Mouse (Mus musculus) heart, adult 2 months (tissue): ENCODE data around the gene Txnrd1. TPM values are rescaled to one million over a fixed set of nuclear protein-coding genes. Genes with fewer than 3 reads are reported as not detected.
A peak's percentile ranks its signal among the peaks of the same experiment; 100 is the strongest.

Experiments used
- DNase-seq, 2 experiments: peaks; one replicate each; pipeline ENCODE4 v3.0.0; 2021
- H3K27ac ChIP-seq: fragments of 200-600 bp; 2 replicates; pipeline ENCODE4 v1.8.1; 2022
- H3K27me3 ChIP-seq: fragments of 200-500 bp; 2 replicates; pipeline ENCODE4 v1.6.1; 2012; ENCODE audit warnings: mild to moderate bottlenecking, low read length, inconsistent platforms, mixed read lengths; ENCODE audit not compliant: control insufficient read depth, insufficient read depth
- H3K36me3 ChIP-seq: fragments of 200-500 bp; 2 replicates; pipeline ENCODE4 v1.6.1; 2012; ENCODE audit warnings: low read length, inconsistent platforms; ENCODE audit not compliant: control insufficient read depth, insufficient read depth
- H3K4me1 ChIP-seq: fragments of 200-500 bp; 2 replicates; pipeline ENCODE4 v1.6.1; 2011; ENCODE audit warnings: low read length; ENCODE audit not compliant: control insufficient read depth, insufficient read depth
- H3K4me3 ChIP-seq: fragments of 200-600 bp; 2 replicates; pipeline ENCODE4 v1.8.1; 2022
- H3K79me2 ChIP-seq: fragments of 200-500 bp; replicated peaks from 2 replicates; pipeline ENCODE4 v1.6.1; 2012; ENCODE audit warnings: mild to moderate bottlenecking, inconsistent platforms, low read length, moderate library complexity, mixed read lengths; ENCODE audit not compliant: control insufficient read depth, insufficient read depth
- H3K9ac ChIP-seq: fragments of 200-500 bp; 2 replicates; pipeline ENCODE4 v1.6.1; 2012; ENCODE audit warnings: low read depth, mild to moderate bottlenecking, control low read depth, inconsistent platforms, low read length, mixed read lengths
- CTCF ChIP-seq: fragments of 200-600 bp; IDR thresholded peaks from 2 replicates; pipeline ENCODE4 v1.8.1; 2022; ENCODE audit warnings: antibody characterized with exemption, mild to moderate bottlenecking, moderate library complexity
- EP300 ChIP-seq: fragments of 200-500 bp; IDR thresholded peaks from 2 replicates; pipeline ENCODE4 v1.6.1; 2011; ENCODE audit warnings: low read depth, low read length, control low read depth; ENCODE audit not compliant: insufficient read depth
- POLR2A ChIP-seq: fragments of 200-500 bp; IDR thresholded peaks from 2 replicates; pipeline ENCODE4 v1.6.1; 2011; ENCODE audit warnings: mild to moderate bottlenecking, low read depth, low read length, control low read depth; ENCODE audit not compliant: insufficient read depth
- WGBS: fragments of 180-500 bp; shearing (Covaris S2); methylation state at CpG from one replicate; pipeline ENCODE4 v1.1.7; 2018; 5-methylcytosine and 5-hydroxymethylcytosine counted together
- intact Hi-C: fragments of 180-260 bp; cut with DNase I; formaldehyde crosslinking; loops from one replicate; pipeline ENCODE4 v1.15.1; 2025
- polyA plus RNA-seq: library from polyadenylated mRNA; depleted of rRNA; stranded (reverse); fragments of >200 nt; gene quantifications from 2 replicates; pipeline ENCODE4 v1.2.3, GENCODE M21; 2012
- total RNA-seq, 2 experiments: library from RNA; stranded (reverse); gene quantifications; 2 replicates each; pipeline ENCODE4 v1.2.3; 2021

The Txnrd1 gene
- total and polyA plus RNA-seq, 3 experiments: 21.3 to 61.1 (median 56.8) TPM

- Histone ChIP-seq H3K4me1 (no peaks in the 10 kb centered on the region), H3K36me3 (no peaks in the 10 kb centered on the region; the same call in 1 of the 2 replicates), H3K9ac (no peak overlapping the region), H3K27me3 (no peaks in the 10 kb centered on the region), H3K4me3 (no peak overlapping the region), H3K79me2 (no peaks in the 10 kb centered on the region), H3K27ac (no peak overlapping the region)
- DNase-seq: no peak
- no peak for TF ChIP-seq POLR2A
- TF ChIP-seq EP300: no peak
- intact Hi-C loops: no loop called here
- WGBS: 81% methylated on average over 9 of the region's 9 CpGs
Observed at GRCm38 (mm10) chr10:82892442-82893055, 58.8 kb downstream of the Txnrd1 start.

DNA sequence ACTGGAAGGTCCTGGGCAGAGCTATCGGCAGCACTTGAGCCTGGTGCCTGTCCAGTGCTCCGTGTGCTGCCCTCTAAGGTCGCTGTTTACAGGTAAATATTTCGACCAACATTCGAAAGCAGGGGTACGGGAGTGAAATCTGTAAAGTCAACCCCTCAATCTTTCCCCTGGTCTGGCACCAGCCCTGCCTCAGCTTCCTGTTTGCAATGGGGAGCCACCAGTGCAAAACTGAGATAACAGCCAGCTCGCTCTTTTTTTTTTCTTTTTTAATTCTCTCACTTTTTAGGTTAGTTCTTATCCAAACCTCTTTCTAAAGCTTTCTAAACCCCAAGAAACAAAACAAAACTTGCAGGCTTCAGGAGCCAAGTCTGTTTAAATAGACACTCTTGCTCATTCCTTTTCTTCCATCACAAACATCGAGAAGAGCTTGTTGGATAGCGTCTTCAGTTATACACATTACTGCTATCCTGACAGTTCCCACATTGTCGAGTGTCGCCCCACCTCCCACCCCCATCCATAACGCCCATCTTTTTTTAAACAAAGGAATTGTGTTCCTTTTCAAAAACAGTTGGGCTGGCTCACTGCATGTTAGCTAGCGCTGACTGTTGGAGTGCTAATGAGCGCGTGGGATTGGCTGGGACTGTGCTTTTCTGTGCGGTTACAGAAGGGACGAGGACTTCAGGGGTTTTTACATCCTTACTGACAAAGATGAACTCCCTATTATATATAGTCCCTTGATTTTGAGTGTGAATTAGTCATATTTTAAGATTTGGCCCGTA, 60.3 kb downstream of the Txnrd1 start:
- WGBS: 75% methylated on average over 18 of the region's 18 CpGs
- no peak for TF ChIP-seq EP300
- no peak for TF ChIP-seq POLR2A
- TF ChIP-seq CTCF: no peak
- Histone ChIP-seq H3K27me3 (no peaks in the 10 kb centered on the region), H3K4me3 (no peak overlapping the region), H3K79me2 (no peaks in the 10 kb centered on the region), H3K4me1 (no peaks in the 10 kb centered on the region), H3K36me3 (no peaks in the 10 kb centered on the region; the same call in 1 of the 2 replicates), H3K27ac (no peak overlapping the region), H3K9ac (no peak overlapping the region)
- DNase-seq: no peak
- intact Hi-C loops: no loop called here

DNA sequence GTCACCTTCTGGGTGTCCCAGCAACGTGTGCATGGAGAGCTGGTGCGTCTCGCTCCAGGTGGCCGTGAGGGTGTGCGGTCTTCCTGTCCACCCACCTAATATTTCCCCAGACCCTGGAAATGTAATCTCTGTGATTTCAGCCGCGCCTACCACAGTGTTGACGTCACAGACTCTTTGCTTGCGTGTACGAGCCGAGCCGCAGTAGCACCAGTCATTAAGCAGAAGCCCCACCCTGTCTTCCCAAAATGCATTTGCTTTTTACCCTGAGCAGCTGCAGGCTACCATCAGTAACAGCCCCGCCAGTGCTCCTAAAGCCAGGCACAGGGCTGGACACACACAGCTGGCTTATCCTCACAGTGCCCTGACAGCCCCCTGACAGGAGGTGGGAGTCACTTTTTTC, 64.2 kb downstream of the Txnrd1 start:
- intact Hi-C loops: no loop called here
- Histone ChIP-seq H3K4me3 (no peak overlapping the region), H3K36me3 (no peaks in the 10 kb centered on the region), H3K9ac (no peak overlapping the region), H3K27me3 (no peaks in the 10 kb centered on the region), H3K4me1 (no peaks in the 10 kb centered on the region; the same call in 1 of the 2 replicates), H3K79me2 (no peaks in the 10 kb centered on the region), H3K27ac (no peak overlapping the region)
- no peak for DNase-seq
- 97% methylated on average over 13 of the region's 13 CpGs for WGBS
- TF ChIP-seq POLR2A (no peak), CTCF (no peak), EP300 (no peak)

DNA sequence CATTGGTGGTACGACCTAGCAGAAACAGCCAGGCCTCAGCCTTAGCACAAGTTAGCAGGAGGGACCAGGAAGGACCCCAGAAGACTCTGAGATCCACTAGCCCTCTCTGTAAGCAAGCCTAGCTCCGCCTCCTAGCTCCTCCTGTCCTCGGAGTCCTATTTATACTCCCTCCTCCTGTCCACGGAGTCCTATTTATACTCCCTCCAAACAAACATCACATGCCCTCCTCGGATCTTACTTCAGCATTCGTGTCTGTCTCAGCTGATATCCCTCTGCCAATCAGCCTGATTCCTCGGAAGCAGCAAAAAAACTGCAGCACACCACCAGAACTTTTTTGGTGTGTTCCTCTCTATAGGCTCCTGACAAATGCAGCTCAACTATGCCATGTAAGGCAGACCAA, 65.1 kb downstream of the Txnrd1 start:
- 25% methylated on average over 7 of the region's 7 CpGs for WGBS
- DNase-seq: peak in 1 of 2 experiments; percentile 13
- no peaks in the 10 kb centered on the region for H3K36me3 ChIP-seq
- H3K4me1 ChIP-seq: no peaks in the 10 kb centered on the region; the same call in 1 of the 2 replicates
- no peak overlapping the region for H3K9ac ChIP-seq
- no peaks in the 10 kb centered on the region for H3K79me2 ChIP-seq
- intact Hi-C loops: no loop called here
- peak overlapping the region; percentile 33 for H3K27ac ChIP-seq
- H3K27me3 ChIP-seq: no peaks in the 10 kb centered on the region
- no peak overlapping the region for H3K4me3 ChIP-seq
- TF ChIP-seq EP300 (no peak), POLR2A (no peak), CTCF (no peak)

DNA sequence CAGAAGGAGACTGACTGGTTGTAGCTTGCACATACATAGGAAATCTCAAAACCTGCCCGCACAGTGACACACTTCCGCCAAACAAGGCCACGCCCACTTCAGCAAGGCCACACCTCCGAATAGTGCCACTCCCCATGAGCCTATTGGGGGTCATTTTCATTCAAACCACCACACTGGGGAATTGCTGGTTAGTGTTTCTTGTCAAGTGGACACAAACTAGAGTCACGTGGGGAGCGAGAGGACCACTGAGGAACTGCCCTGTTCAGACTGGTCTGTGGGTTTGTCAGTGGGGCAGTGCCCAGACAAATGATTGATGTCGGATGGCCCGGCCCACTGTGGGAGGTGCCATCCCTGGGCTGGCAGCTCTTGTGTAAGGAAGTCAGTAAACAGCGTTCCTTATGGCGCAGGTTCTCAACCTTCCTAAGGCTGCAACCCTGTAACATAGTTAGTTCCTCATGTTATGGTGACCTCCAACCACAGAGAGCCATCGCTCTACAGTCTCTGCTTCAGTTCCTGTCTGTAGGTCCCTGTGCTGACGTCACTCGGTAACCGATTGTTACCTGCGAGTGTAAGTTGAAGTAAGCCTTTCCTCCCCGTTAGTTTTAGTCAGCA, 66.2 kb downstream of the Txnrd1 start:
- H3K4me1 ChIP-seq: no peaks in the 10 kb centered on the region; the same call in 1 of the 2 replicates
- intact Hi-C loops: loop anchor here (2.0 kb wide), 2 partner anchors 41 to 233 kb away; no protein-coding TSS in a partner anchor
- no peaks in the 10 kb centered on the region for H3K79me2 ChIP-seq
- no peak for DNase-seq
- WGBS: 48% methylated on average over 16 of the region's 16 CpGs
- H3K27ac ChIP-seq: no peak overlapping the region
- TF ChIP-seq CTCF (no peak), POLR2A (no peak), EP300 (no peak)
- H3K27me3 ChIP-seq: no peaks in the 10 kb centered on the region
- H3K4me3 ChIP-seq: no peak overlapping the region
- H3K9ac ChIP-seq: no peak overlapping the region
- no peaks in the 10 kb centered on the region for H3K36me3 ChIP-seq

GRCm38 (mm10) chr10:82900546-82900945, 66.8 kb downstream of the Txnrd1 start:
- Histone ChIP-seq H3K36me3 (no peaks in the 10 kb centered on the region), H3K79me2 (no peaks in the 10 kb centered on the region), H3K4me1 (no peaks in the 10 kb centered on the region; the same call in 1 of the 2 replicates), H3K9ac (no peak overlapping the region), H3K4me3 (no peak overlapping the region), H3K27me3 (no peaks in the 10 kb centered on the region), H3K27ac (no peak overlapping the region)
- DNase-seq: no peak
- intact Hi-C loops: loop anchor here (2.0 kb wide), 2 partner anchors 42 to 234 kb away; no protein-coding TSS in a partner anchor
- WGBS: 64% methylated on average over 7 of the region's 7 CpGs
- TF ChIP-seq EP300: no peak
- no peak for TF ChIP-seq POLR2A
- no peak for TF ChIP-seq CTCF
